Mouse (Mus musculus): ENCODE results near the gene Ergic1.
A peak's percentile ranks its signal among the peaks of the same experiment; 100 is the strongest.

Ergic1 gene

DNA sequence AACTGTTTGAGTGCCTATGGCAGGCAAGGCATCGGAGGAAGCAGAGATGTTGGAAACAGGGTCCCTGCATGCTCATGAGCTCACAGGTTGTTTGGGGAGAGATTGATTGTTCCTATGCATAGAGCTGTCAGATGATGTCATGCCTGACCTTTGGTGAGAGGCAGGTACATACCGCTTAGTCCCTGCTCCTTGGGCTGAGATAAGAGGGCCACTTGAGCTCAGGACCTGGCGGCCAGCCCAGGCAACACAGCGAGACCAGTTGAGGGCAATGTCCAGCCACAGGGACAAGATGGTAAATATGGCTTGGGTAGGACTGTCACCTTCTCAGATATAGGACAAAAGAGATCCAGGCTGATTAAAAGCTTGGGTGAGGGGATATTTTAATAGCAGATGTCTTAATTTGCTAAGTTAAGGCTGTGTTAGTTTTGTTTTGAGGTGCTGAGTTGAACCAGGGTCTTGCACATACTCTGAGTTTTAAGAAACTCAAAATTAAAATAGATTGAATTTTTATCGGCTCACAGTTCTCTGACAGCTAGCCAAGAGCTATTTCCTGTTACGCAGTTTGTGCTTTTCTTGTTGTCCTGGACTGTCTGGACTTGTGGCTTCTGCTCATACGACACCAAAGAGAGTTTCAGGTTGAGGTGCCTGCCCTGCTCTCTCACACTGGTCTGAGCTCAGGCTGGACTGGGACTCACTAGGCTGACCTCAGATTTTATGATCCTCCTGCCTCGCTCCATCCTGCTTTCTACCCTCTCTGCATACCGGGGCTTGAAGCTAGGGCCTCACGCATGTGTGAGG, 138.7 kb downstream of the Ergic1 start:
- DNase-seq (ENCODE audit: low read depth, low spot score) = peak; percentile 55

DNA sequence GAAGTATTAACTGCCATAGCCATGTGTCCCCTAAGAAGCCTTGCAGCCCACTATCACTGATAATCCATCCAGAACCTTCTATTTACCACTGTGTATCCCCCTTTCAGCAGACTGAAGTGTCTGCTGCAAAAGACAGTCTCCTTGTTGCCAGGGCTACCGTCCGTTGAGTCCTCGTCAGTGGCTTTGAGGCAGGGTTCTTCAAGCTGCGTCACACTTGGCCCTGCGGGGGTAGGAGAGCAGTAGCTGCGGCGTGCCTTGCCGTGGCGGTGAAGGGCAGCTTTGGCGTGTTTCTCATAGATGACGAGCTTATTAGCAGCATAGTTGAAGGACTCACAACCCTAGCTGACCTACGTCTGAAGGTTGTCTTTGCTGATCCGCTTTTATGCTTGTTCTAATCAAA, 140.3 kb downstream of the Ergic1 start:
- peak; percentile 80 for DNase-seq (ENCODE audit: low read depth, low spot score)

DNA sequence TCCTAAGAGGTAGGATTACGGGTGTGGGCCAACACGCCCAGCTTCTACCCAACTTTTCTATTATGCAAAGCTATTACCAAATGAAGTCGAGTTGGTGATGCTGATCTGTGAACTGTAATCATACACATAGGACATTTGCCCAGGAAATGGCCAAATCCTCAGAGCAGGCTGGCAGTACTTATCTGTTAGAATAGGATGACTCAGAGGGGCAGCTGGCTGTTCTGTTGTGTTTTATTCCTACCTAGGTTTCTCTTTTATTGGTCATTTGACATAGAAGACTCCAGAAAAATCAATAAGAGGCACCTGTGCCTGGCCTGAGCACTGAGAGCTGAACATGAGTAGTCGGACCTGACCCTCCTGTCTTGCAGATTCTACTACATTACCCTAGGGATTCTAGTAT, 141.3 kb downstream of the Ergic1 start:
- peak; percentile 61 for DNase-seq (ENCODE audit: low read depth, low spot score)

DNA sequence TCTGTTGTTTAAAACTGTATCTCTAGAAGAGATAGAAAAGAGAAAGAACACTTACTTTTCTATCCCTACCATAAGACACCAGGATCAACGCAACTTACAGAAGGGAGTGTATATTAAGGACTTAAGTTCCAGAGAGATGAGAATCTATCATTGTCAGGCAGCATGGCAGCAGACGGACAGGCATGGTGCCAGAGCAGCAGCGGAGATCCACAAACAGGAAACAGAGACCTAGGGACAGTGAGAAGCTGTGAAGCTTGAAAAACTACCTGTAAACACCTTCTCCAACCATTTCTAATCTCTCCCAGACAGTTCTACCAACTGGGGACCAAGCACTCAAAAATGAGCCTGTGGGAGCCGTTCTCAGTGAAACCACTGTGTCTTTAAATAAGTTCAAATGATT, 142.4 kb downstream of the Ergic1 start:
- DNase-seq (ENCODE audit: low read depth, low spot score) = peak; percentile 71

DNA sequence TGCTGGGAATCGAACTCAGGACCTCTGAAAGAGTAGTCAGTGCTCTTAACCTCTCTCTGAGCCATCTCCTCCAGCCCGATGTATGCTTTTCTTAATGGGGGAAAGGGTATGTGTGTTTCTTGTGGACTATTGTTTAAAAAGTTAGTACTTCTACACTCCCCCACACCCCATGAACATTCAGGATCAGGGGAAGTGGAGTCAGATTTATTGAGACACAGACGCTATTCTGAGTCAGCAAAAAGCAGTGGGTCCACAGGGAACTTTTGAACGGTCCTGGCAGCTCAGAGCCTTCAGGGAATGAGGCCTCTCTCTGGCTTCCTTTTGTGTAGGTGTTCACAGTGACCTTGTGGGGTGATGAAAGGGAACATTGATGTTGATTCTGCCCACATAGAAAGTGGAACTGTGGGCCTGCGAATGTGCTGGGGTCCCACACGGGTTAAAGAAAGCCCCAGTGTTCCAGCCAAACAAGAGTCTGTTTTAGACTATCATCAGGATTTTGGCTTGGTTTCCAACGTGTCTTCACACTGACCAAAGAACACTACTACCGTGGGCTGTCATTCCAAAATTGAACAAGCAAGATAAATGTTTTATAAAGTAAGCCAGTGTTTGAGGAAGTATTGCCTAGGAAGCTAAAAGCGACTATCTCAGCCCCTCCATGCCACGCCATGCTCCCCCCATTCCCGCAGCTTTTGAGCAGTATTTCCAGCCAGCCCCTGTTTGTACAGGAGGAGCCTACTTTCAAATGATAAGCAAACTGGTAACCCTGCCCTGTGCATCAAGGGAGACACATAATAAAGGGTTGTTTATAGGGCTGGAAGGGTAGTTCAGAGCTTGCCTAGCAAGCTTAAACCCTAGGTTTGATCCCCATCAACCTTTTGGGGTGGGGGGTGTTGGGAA, 144.4 kb downstream of the Ergic1 start:
- DNase-seq (ENCODE audit: low read depth, low spot score) = no peak
